Mouse (Mus musculus) neural tube, embryonic 15.5 days (tissue): Measurements from ENCODE around the gene Mypop. TPM values are rescaled to one million over a fixed set of nuclear protein-coding genes. Genes with fewer than 3 reads are reported as not detected.
A peak's percentile ranks its signal among the peaks of the same experiment; 100 is the strongest.

Experiments used
- ATAC-seq: fragments of 200-750 bp; cut with Nextera tagmentation; 2 replicates; pipeline ENCODE4 v1.8.0; 2017; ENCODE audit warnings: mild to moderate bottlenecking, moderate TSS enrichment, moderate library complexity; ENCODE audit not compliant: low FRiP score
- H3K27ac ChIP-seq: fragments of 300-500 bp; sonication (generic); replicated peaks from 2 replicates; pipeline ENCODE4 v1.5.1; 2015; ENCODE audit warnings: mild to moderate bottlenecking, inconsistent platforms
- H3K27me3 ChIP-seq: fragments of 300-500 bp; sonication (generic); replicated peaks from 2 replicates; pipeline ENCODE4 v1.6.1; 2015; ENCODE audit warnings: inconsistent platforms
- H3K36me3 ChIP-seq: fragments of 300-500 bp; sonication (generic); 2 replicates; pipeline ENCODE4 v1.6.1; 2015; ENCODE audit warnings: inconsistent platforms
- H3K4me1 ChIP-seq: fragments of 300-500 bp; sonication (generic); 2 replicates; pipeline ENCODE4 v1.6.1; 2015; ENCODE audit warnings: inconsistent platforms
- H3K4me2 ChIP-seq: fragments of 300-500 bp; sonication (generic); 2 replicates; pipeline ENCODE4 v1.6.1; 2015; ENCODE audit warnings: inconsistent platforms, mild to moderate bottlenecking, moderate library complexity
- H3K4me3 ChIP-seq: fragments of 300-500 bp; sonication (generic); replicated peaks from 2 replicates; pipeline ENCODE4 v1.5.1; 2015; ENCODE audit warnings: mild to moderate bottlenecking, inconsistent platforms
- H3K9ac ChIP-seq: fragments of 300-500 bp; sonication (generic); replicated peaks from 2 replicates; pipeline ENCODE4 v1.6.1; 2015; ENCODE audit warnings: mild to moderate bottlenecking, inconsistent platforms
- H3K9me3 ChIP-seq: fragments of 300-500 bp; sonication (generic); replicated peaks from 2 replicates; pipeline ENCODE4 v1.6.1; 2016; ENCODE audit warnings: inconsistent platforms
- WGBS: fragments of 180-500 bp; shearing (Covaris S2); methylation state at CpG from one replicate; pipeline ENCODE4 v1.1.7; 2015; ENCODE audit warnings: mixed read lengths; 5-methylcytosine and 5-hydroxymethylcytosine counted together
- polyA plus RNA-seq: library from polyadenylated mRNA; unstranded; fragments of >200 nt; fragmentation: Nextera tagmentation; extraction: Ambion mirVana; gene quantifications from 2 replicates; pipeline ENCODE4 v1.2.1, GENCODE M21; 2015

Gene Mypop
- polyA plus RNA-seq, 1 experiment from 2014 or later = 8.0 TPM

DNA sequence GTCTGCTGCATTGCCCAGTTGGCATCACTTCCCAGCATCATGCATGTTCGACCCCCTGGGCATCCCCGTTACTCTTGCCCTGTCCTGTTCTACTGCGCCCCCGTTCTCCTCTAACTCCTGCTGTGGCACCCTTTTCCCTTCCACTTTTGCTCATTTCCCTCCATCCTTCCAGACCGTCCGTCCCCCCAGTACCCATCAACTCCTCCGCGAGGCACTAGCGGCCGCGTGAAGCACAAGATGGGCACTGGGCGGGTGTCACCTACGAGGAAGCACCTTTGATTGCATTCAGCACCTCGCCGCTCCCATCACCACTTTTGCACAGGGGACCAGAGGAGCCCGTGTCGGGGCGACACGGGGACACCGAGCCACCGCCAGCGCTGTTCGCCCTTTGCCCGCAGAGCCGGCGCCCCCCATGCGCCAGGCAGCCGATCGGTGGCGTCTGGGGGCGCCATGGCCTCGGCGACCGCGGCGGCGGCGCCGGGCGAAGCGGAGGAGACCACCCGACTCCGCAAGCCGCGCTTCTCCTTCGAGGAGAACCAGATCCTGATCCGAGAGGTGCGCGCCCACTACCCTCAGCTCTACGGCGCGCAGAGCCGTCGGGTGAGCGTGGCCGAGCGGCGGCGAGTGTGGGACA is 732 bp downstream of the Mypop start:
- peaks cover 7% of the 10 kb centered on the region for H3K36me3 ChIP-seq
- peak overlapping the region; percentile 84 for H3K4me2 ChIP-seq
- under 1% methylated on average over 57 of the region's 59 CpGs for WGBS
- peak overlapping the region; percentile 97 for H3K27ac ChIP-seq
- H3K4me1 ChIP-seq = peaks cover 49% of the 10 kb centered on the region
- peak overlapping the region; percentile 70 for H3K9ac ChIP-seq
- peak; percentile 26 for ATAC-seq
- H3K4me3 ChIP-seq = peak overlapping the region; percentile 60
- H3K27me3 ChIP-seq = peaks cover 6% of the 10 kb centered on the region; the same call in 1 of the 2 replicates
- H3K9me3 ChIP-seq = no peaks in the 10 kb centered on the region

DNA sequence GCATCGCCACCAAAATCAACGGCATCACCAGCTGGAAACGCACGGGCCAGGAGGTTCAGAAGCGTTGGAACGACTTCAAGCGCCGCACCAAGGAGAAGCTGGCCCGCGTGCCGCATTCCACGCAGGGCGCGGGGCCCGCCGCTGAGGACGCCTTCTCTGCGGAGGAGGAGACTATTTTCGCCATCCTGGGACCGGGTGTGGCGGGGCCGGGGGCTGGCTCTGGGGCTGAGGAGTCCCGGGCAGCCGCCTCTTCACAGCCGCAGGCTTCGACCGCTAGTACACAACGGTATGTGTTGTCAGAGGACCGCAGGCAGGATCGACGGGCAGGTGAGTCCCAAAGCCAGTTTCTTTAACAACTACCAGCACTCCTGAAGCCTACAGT is 1.2 kb downstream of the Mypop start:
- no peak for ATAC-seq
- peak overlapping the region; percentile 84 for H3K4me2 ChIP-seq
- peak overlapping the region; percentile 70 for H3K9ac ChIP-seq
- WGBS = 2% methylated on average over 31 of the region's 31 CpGs
- H3K27me3 ChIP-seq = peaks cover 6% of the 10 kb centered on the region; the same call in 1 of the 2 replicates
- H3K9me3 ChIP-seq = no peaks in the 10 kb centered on the region
- peak overlapping the region; percentile 97 for H3K27ac ChIP-seq
- peaks cover 49% of the 10 kb centered on the region for H3K4me1 ChIP-seq
- peak overlapping the region; percentile 60 for H3K4me3 ChIP-seq
- peaks cover 7% of the 10 kb centered on the region for H3K36me3 ChIP-seq

DNA sequence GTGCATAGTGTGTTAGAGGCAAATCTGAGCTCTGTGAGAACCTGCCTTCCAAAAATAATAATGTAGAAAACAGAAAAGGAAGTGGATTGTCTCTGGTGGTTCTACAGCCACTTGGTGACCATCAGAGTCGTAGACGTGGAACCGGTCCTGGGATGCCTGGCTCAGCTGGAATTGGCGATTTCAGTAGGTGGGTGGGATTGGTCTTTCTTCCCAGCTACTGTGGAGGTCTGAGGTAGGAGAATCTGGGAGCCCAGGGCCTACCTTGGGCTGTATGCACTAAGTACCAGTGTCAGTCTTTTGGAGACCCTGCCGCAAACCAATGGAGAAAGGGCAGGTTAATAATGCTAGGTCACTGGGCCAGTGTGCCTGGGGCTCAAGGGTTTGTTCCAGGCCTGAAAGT is 2.0 kb downstream of the Mypop start:
- H3K27me3 ChIP-seq = peaks cover 6% of the 10 kb centered on the region; the same call in 1 of the 2 replicates

DNA sequence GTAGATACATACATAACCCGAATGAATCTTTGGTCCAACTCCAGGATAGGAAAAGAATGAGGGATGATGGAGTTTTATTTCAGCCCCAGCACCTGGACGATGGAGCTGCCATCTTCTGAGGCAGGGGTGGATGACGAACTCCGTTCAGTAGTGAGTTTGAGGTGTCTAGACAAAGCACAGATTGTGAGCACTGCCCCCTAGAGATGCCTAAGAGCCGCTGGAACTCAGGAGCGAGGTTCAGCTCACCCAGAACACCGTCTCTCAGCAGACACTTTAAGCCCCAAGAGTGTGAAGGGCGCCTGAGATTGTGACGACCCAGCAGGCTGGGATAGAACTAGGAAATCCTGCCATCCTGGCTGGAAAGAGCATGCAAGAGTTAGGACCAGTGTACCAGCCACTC is 7.8 kb downstream of the Mypop start:
- ATAC-seq = no peak
- H3K9me3 ChIP-seq = no peaks in the 10 kb centered on the region
- H3K4me1 ChIP-seq = peaks cover 62% of the 10 kb centered on the region
- H3K27ac ChIP-seq = no peak overlapping the region
- WGBS = 33% methylated on average over 9 of the region's 9 CpGs
- H3K9ac ChIP-seq = no peak overlapping the region
- no peaks in the 10 kb centered on the region for H3K27me3 ChIP-seq
- no peak overlapping the region for H3K4me2 ChIP-seq
- no peak overlapping the region for H3K4me3 ChIP-seq
- H3K36me3 ChIP-seq = peaks cover 10% of the 10 kb centered on the region

More for the DNA sequence above, 2.0 kb downstream of the Mypop start:
- 91% methylated on average over 5 of the region's 5 CpGs for WGBS
- Histone ChIP-seq H3K4me1 (peaks cover 49% of the 10 kb centered on the region), H3K9ac (no peak overlapping the region; the same call in 1 of the 2 replicates), H3K27ac (no peak overlapping the region), H3K9me3 (no peaks in the 10 kb centered on the region), H3K36me3 (peaks cover 7% of the 10 kb centered on the region), H3K4me3 (peak overlapping the region; percentile 60), H3K4me2 (peak overlapping the region; percentile 84)
- ATAC-seq = no peak

DNA sequence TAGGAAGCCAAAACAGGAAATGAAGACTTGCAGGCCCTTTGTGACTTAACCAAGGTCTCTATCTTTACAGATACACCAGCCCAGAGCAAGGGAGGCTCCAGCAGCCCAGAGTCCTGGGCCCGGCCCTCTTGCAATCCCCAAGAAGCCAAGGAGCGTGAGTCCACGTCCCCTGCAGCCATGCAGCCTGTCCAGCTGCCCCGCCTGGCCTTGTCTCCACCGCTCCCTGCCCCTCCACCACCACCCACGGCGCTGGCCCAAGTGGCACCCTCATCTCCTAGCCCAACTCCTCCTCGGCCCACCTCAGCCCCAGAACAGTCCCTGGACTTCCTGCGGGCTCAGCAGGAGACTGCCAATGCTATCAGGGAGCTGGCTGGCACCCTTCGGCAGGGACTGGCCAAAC is 9.4 kb downstream of the Mypop start:
- Histone ChIP-seq H3K9ac (peak overlapping the region; percentile 20), H3K4me2 (peak overlapping the region; percentile 54), H3K27ac (no peak overlapping the region), H3K27me3 (no peaks in the 10 kb centered on the region), H3K36me3 (peaks cover 9% of the 10 kb centered on the region), H3K9me3 (no peaks in the 10 kb centered on the region), H3K4me1 (peaks cover 57% of the 10 kb centered on the region), H3K4me3 (peak overlapping the region; percentile 31)
- WGBS = 53% methylated on average over 10 of the region's 10 CpGs
- no peak for ATAC-seq

DNA sequence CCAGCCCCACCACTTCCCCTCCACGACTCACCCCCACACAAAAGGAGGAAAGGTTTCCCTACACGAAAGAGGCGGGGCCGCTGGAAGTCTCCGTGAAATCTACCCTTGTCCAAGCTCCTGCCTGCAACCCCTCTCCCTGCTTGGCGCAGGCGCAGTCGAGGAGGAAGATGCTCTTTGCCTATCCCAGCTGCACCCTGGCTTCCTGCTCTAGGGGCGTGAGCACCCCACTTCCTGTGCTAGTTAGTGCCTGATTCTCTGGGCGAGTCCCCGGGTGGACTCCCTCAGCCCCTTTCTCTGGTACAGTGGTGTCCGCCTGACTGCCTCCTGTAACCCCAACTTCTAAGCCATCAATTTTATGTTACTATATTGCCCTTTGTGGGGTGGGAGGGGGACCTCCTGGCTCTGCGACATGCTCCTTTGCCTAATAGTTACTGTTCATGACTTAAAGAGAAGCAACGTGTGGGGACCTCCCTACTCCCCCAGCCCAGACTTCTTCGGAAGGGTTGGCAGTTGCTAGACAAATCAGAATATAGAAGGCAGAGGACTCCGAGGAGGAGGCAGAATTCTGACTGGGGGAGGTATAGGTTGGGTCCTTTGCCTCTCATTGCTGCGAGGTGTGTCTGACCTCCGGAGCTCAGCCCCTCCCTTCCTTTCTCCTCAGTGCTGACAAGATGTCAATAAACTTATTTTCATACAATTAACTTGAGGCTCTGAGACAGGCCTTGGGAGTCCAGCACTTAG is 10.2 kb downstream of the Mypop start:
- H3K36me3 ChIP-seq = peaks cover 17% of the 10 kb centered on the region
- H3K27ac ChIP-seq = peak overlapping the region; percentile 79; the same call in 1 of the 2 replicates
- peak overlapping the region; percentile 31 for H3K4me3 ChIP-seq
- no peaks in the 10 kb centered on the region for H3K9me3 ChIP-seq
- peak overlapping the region; percentile 20; the same call in 1 of the 2 replicates for H3K9ac ChIP-seq
- WGBS = 32% methylated on average over 18 of the region's 18 CpGs
- no peak for ATAC-seq
- no peaks in the 10 kb centered on the region for H3K27me3 ChIP-seq
- H3K4me1 ChIP-seq = peaks cover 64% of the 10 kb centered on the region
- peak overlapping the region; percentile 54 for H3K4me2 ChIP-seq

DNA sequence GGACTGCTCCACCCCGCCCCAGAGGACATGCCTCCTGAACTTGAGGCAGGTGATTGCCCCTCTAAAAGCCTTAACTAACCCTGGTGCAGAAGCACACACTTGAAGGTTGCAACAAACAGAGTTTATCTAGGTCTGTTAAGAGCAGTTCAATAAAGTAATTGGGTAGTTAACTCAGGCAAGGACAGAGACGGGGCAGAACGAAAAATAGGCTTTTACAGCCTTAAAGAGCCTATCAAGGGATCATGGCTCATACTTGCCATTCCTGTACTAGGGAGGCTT is 10.7 kb downstream of the Mypop start:
- Histone ChIP-seq H3K27me3 (no peaks in the 10 kb centered on the region), H3K4me2 (peak overlapping the region; percentile 75), H3K9ac (0 out of 2 replicates have a peak overlapping the region, but pooled peaks have one; percentile 20), H3K9me3 (no peaks in the 10 kb centered on the region), H3K4me1 (peaks cover 69% of the 10 kb centered on the region), H3K27ac (peak overlapping the region; percentile 79; the same call in 1 of the 2 replicates), H3K36me3 (peaks cover 16% of the 10 kb centered on the region), H3K4me3 (no peak overlapping the region)
- 36% methylated on average over 3 of the region's 3 CpGs for WGBS
- ATAC-seq = no peak

DNA sequence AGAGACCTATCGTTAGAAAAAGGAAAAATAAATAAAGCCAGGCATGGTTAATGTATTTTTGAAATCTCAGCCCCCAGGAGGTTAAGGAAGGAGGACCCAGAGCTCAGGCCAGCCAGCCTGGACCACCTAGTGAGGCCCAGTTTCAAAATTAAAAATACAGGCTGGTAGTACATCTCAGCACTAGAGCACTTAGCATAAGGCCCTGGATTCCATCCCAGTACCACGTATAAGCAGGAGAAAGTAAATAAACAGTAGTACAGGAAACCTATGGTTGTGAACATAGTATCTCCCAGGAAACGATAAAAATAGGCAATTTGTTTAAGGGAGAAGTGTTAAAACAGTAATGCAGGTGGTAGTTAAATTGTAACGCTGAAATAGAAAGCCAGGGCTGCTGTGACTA is 11.1 kb downstream of the Mypop start:
- Histone ChIP-seq H3K27me3 (no peaks in the 10 kb centered on the region), H3K4me2 (peak overlapping the region; percentile 75), H3K9me3 (no peaks in the 10 kb centered on the region), H3K4me1 (peaks cover 73% of the 10 kb centered on the region), H3K4me3 (peak overlapping the region; percentile 43; the same call in 1 of the 2 replicates), H3K27ac (peak overlapping the region; percentile 79), H3K9ac (peak overlapping the region; percentile 60), H3K36me3 (peaks cover 18% of the 10 kb centered on the region)
- 36% methylated on average over 4 of the region's 4 CpGs for WGBS
- ATAC-seq = no peak

DNA sequence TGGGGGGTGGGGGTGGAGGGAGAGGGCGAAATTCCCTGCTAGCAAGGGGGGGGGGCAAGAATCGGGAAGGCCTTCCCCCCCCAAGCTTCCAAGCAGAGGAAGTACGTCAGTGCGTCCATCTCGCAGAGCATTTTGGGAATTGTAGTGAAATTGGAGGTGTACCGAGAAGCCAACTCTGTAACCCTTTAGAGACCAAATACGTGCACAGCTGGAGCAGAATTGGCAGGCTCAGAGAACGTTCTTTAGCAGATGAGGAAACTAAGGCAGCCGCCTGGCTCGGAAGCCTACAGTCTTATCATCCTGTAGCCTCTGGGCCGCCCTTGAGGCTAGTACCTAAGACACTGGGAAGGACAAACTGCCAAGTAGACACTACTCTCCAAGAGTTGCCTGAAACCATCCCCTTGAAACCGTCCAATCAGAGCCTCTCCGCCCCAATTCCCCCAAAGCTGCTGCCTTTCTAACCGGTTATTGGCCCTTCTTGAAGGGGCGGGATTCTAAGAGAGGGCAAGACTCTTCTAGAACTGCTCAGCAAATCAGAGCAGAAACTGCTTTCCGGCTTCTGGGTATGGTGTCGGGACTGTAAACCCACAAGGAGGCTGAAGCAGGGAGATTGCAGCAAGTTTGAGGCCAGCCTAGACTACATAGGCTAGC is 11.9 kb downstream of the Mypop start:
- Histone ChIP-seq H3K27ac (peak overlapping the region; percentile 79), H3K36me3 (peaks cover 20% of the 10 kb centered on the region), H3K9ac (peak overlapping the region; percentile 60), H3K4me3 (peak overlapping the region; percentile 43), H3K9me3 (no peaks in the 10 kb centered on the region), H3K4me1 (peaks cover 78% of the 10 kb centered on the region), H3K27me3 (no peaks in the 10 kb centered on the region), H3K4me2 (peak overlapping the region; percentile 75)
- peak; percentile 61 for ATAC-seq
- WGBS = 1% methylated on average over 17 of the region's 17 CpGs

DNA sequence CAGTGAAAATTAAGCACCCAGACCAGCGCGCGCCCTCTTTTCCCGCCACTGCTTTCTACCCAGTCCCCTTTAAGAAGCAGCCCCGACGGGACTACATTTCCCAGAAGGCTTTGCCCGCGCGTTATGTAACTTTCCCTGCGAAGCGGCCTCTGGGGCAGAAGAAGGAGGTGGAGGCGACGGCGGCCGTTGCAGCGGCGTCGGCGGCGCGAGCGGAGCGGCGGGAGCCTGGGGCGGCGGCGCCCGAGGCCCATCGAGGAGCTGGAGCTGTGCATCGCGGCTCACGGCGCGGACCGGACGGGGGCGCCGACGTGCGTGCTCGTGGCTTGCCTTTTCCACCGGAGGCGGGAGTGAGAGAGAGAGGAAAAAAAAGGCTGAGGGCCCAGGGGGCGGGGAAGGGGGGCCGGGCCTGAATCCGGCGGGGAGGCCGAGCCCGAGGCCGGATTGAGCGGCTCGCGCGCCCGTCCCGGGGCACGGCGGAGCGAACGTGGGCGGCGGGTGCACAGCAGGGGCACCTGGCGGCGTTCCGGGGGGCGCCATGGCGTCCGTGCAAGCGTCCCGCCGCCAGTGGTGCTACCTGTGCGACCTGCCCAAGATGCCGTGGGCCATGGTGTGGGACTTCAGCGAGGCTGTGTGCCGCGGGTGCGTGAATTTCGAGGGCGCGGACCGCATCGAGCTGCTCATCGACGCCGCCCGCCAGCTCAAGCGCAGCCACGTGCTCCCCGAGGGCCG is 13.0 kb downstream of the Mypop start, which contains the start of gene Irf2bp1:
TSS of gene Irf2bp1 (plus strand) at position 143 of the 729 bp plus-strand sequence.
- peak within 1 kb of the TSS; percentile 98 for H3K4me2 ChIP-seq
- H3K4me3 ChIP-seq = peak within 1 kb of the TSS; percentile 84
- WGBS = under 1% methylated on average over 86 of the region's 90 CpGs
- peak within 1 kb of the TSS; percentile 87 for H3K9ac ChIP-seq
- peak within 1 kb of the TSS; percentile 94 for H3K27ac ChIP-seq
- peaks cover 71% of the 10 kb centered on the region for H3K4me1 ChIP-seq
- no peaks in the 10 kb centered on the region for H3K27me3 ChIP-seq
- peak; percentile 61 for ATAC-seq
- H3K36me3 ChIP-seq = peaks cover 20% of the 10 kb centered on the region
- no peaks in the 10 kb centered on the region for H3K9me3 ChIP-seq

DNA sequence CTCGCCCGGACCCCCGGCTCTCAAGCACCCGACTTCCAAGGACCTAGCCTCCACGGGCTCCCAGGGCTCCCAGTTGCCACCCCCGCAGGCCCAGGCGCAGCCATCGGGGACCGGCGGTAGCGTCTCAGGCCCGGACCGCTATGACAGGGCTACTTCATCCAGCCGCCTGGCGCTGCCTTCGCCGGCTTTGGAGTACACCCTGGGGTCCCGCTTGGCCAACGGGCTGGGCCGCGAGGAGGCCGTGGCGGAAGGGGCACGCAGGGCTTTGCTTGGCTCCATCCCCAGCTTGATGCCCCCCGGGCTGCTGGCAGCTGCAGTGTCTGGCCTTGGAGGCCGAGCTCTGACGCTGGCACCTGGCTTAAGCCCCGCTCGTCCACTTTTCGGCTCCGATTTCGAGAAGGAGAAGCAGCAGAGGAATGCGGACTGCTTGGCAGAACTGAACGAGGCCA is 13.6 kb downstream of the Mypop start:
- H3K27me3 ChIP-seq = no peaks in the 10 kb centered on the region
- H3K27ac ChIP-seq = peak overlapping the region; percentile 94
- peaks cover 17% of the 10 kb centered on the region for H3K36me3 ChIP-seq
- H3K9ac ChIP-seq = peak overlapping the region; percentile 87
- H3K4me1 ChIP-seq = peaks cover 66% of the 10 kb centered on the region
- WGBS = 5% methylated on average over 34 of the region's 34 CpGs
- H3K4me2 ChIP-seq = peak overlapping the region; percentile 98
- ATAC-seq = 0 out of 2 replicates have a peak, but pooled peaks have one; percentile 2
- H3K4me3 ChIP-seq = peak overlapping the region; percentile 84
- no peaks in the 10 kb centered on the region for H3K9me3 ChIP-seq
